Mouse (Mus musculus) limb, embryonic 12.5 days (tissue): ENCODE data around the gene Prss43. TPM values are rescaled to one million over a fixed set of nuclear protein-coding genes. Genes with fewer than 3 reads are reported as not detected.
A peak's percentile ranks its signal among the peaks of the same experiment; 100 is the strongest.
"Not testable (repeated sequence)": the region's sequence is repeated elsewhere in the genome, so short reads cannot be mapped to it uniquely, and the experiment has no call there.

Source experiments
- ATAC-seq: fragments of 200-750 bp; cut with Nextera tagmentation; 2 replicates; pipeline ENCODE4 v1.8.0; 2017; ENCODE audit warnings: low read depth, moderate TSS enrichment; ENCODE audit not compliant: insufficient number of reproducible peaks, insufficient read depth, low FRiP score, low TSS enrichment
- H3K27ac ChIP-seq: fragments of 300-500 bp; sonication (generic); 2 replicates; pipeline ENCODE4 v1.5.1; 2016; ENCODE audit warnings: mild to moderate bottlenecking, moderate library complexity
- H3K27me3 ChIP-seq: fragments of 300-500 bp; sonication (generic); 2 replicates; pipeline ENCODE4 v1.6.1; 2016; ENCODE audit warnings: mild to moderate bottlenecking, moderate library complexity
- H3K36me3 ChIP-seq: fragments of 300-500 bp; sonication (generic); 2 replicates; pipeline ENCODE4 v1.6.1; 2016; ENCODE audit warnings: mild to moderate bottlenecking, moderate library complexity
- H3K4me1 ChIP-seq: fragments of 300-500 bp; sonication (generic); replicated peaks from 2 replicates; pipeline ENCODE4 v1.6.1; 2016
- H3K4me2 ChIP-seq: fragments of 300-500 bp; sonication (generic); 2 replicates; pipeline ENCODE4 v1.6.1; 2016; ENCODE audit warnings: mild to moderate bottlenecking, moderate library complexity
- H3K4me3 ChIP-seq: fragments of 300-500 bp; sonication (generic); replicated peaks from 2 replicates; pipeline ENCODE4 v1.5.1; 2016; ENCODE audit warnings: mild to moderate bottlenecking
- H3K9ac ChIP-seq: fragments of 300-500 bp; sonication (generic); replicated peaks from 2 replicates; pipeline ENCODE4 v1.6.1; 2016; ENCODE audit warnings: mild to moderate bottlenecking, moderate library complexity
- H3K9me3 ChIP-seq: fragments of 300-500 bp; sonication (generic); 2 replicates; pipeline ENCODE4 v1.6.1; 2016; ENCODE audit warnings: mild to moderate bottlenecking, moderate library complexity
- WGBS: fragments of 180-500 bp; shearing (Covaris S2); methylation state at CpG from one replicate; pipeline ENCODE4 v1.1.7; 2016; 5-methylcytosine and 5-hydroxymethylcytosine counted together
- polyA plus RNA-seq: library from polyadenylated mRNA; unstranded; fragments of >200 nt; fragmentation: Nextera tagmentation; extraction: Ambion mirVana; gene quantifications from 2 replicates; pipeline ENCODE4 v1.2.1, GENCODE M21; 2016

The Prss43 gene
- polyA plus RNA-seq, 1 experiment from 2014 or later = not detected

GRCm38 (mm10) chr9:110800834-110801479 is 25.5 kb upstream of the Prss43 start:
- H3K36me3 ChIP-seq = no peaks in the 10 kb centered on the region
- no peaks in the 10 kb centered on the region for H3K4me1 ChIP-seq
- H3K4me3 ChIP-seq = no peak overlapping the region
- H3K9me3 ChIP-seq = no peaks in the 10 kb centered on the region
- H3K4me2 ChIP-seq = no peak overlapping the region
- WGBS = 84% methylated on average over 8 of the region's 8 CpGs
- no peaks in the 10 kb centered on the region for H3K27me3 ChIP-seq
- H3K9ac ChIP-seq = no peak overlapping the region
- ATAC-seq = no peak
- no peak overlapping the region for H3K27ac ChIP-seq

- 69% methylated on average over 4 of the region's 4 CpGs for WGBS
Observed at GRCm38 (mm10) chr9:110803294-110803693, 23.2 kb upstream of the Prss43 start.

DNA sequence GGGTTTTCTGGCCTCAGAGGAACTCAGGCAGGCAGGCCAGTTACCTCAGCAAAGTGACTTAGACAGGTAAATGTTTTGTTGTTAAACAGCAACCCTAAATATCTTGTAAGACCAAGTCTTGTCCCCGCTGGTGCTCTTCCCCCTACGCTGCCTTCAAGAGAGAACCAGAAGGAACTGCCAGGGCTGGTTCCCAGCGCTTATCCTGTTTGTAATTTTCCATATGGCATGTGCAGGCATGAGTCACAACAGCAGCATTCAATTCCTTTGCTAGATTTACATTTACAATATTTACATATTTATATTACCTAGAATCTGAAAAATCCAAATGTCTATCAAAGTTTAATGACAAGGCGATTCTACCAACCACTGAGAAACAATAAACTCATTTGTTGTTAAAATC is 16.4 kb upstream of the Prss43 start:
- Histone ChIP-seq H3K36me3 (no peaks in the 10 kb centered on the region), H3K4me1 (no peaks in the 10 kb centered on the region), H3K4me2 (no peak overlapping the region), H3K9ac (no peak overlapping the region), H3K9me3 (no peaks in the 10 kb centered on the region), H3K27ac (no peak overlapping the region), H3K27me3 (peaks cover 6% of the 10 kb centered on the region; the same call in 1 of the 2 replicates), H3K4me3 (no peak overlapping the region)
- 81% methylated on average over 4 of the region's 4 CpGs for WGBS
- no peak for ATAC-seq

More at GRCm38 (mm10) chr9:110803294-110803693, 23.2 kb upstream of the Prss43 start:
- Histone ChIP-seq H3K27me3 (no peaks in the 10 kb centered on the region), H3K27ac (no peak overlapping the region), H3K4me3 (no peak overlapping the region), H3K4me1 (no peaks in the 10 kb centered on the region), H3K36me3 (no peaks in the 10 kb centered on the region), H3K9ac (no peak overlapping the region), H3K9me3 (no peaks in the 10 kb centered on the region), H3K4me2 (no peak overlapping the region)
- ATAC-seq = no peak

- Histone ChIP-seq H3K4me2 (no peak within 1 kb of the TSS), H3K27ac (no peak within 1 kb of the TSS), H3K9me3 (no peaks in the 10 kb centered on the region), H3K4me1 (no peaks in the 10 kb centered on the region), H3K4me3 (no peak within 1 kb of the TSS), H3K36me3 (no peaks in the 10 kb centered on the region), H3K9ac (no peak within 1 kb of the TSS), H3K27me3 (peaks cover 6% of the 10 kb centered on the region; the same call in 1 of the 2 replicates)
- WGBS = 58% methylated on average over 18 of the region's 18 CpGs
- no peak for ATAC-seq
Observed at GRCm38 (mm10) chr9:110813789-110814188, 12.7 kb upstream of the Prss43 start, which contains the start of gene Prss44. Gene Prss44, plus strand, starts transcription at chr9:110813994.

DNA sequence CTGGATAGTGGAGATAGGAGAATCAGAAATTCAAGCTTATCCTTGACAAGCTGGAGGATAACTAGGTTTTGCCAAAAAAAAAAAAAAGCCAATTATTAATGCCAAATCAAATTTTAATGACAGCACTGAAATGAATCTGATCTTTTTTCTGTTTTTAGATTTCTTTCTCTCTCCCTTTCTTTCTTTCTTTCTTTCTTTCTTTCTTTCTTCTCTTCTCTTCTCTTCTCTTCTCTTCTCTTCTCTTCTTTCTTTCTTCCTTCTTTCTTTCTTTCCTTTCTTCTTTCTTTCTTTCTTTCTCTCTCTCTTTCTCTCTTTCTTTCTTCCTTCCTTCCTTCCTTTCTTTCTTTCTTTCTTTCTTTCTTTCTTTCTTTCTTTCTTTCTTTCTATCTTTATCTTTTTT is 5.9 kb upstream of the Prss43 start:
- not testable (repeated sequence) for H3K9me3 ChIP-seq, H3K27me3 ChIP-seq, ATAC-seq

GRCm38 (mm10) chr9:110821436-110821835 is 5.1 kb upstream of the Prss43 start:
- Histone ChIP-seq H3K9me3 (no peaks in the 10 kb centered on the region), H3K9ac (no peak overlapping the region), H3K4me2 (no peak overlapping the region), H3K36me3 (no peaks in the 10 kb centered on the region), H3K4me3 (no peak overlapping the region), H3K27ac (no peak overlapping the region), H3K27me3 (no peaks in the 10 kb centered on the region), H3K4me1 (peaks cover 8% of the 10 kb centered on the region; the same call in 1 of the 2 replicates)
- ATAC-seq = no peak
- WGBS = 88% methylated on average over 7 of the region's 7 CpGs

More for the DNA sequence above, 5.9 kb upstream of the Prss43 start:
- not testable (repeated sequence) for H3K36me3 ChIP-seq, H3K4me2 ChIP-seq, H3K4me3 ChIP-seq, H3K9ac ChIP-seq, H3K4me1 ChIP-seq, H3K27ac ChIP-seq

DNA sequence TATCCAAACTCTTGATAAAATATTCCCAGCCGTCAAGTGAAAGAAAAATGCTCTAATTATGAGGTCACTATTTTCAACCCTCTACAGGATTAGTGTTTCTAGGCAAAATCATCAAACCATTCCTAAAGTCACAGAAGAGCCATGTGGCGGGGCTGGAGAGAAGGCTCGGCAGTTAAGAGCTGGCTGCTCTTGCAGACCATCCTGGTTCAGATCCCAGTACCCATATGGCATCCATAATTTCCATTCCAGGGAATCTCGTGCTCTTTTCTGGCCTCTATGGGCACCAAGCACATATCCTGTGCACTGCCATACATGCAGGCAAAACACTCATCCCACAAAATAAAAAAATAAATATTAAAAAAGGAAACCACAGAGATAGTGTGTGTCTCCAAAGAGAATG is 1.1 kb upstream of the Prss43 start:
- Histone ChIP-seq H3K4me3 (no peak overlapping the region), H3K27me3 (peaks cover 11% of the 10 kb centered on the region; the same call in 1 of the 2 replicates), H3K4me2 (no peak overlapping the region), H3K9me3 (no peaks in the 10 kb centered on the region), H3K36me3 (no peaks in the 10 kb centered on the region), H3K9ac (no peak overlapping the region), H3K4me1 (peaks cover 8% of the 10 kb centered on the region; the same call in 1 of the 2 replicates), H3K27ac (no peak overlapping the region)
- ATAC-seq = no peak
- WGBS = 65% methylated on average over 4 of the region's 4 CpGs

GRCm38 (mm10) chr9:110825832-110826231 is 658 bp upstream of the Prss43 start:
- Histone ChIP-seq H3K27ac (no peak overlapping the region), H3K27me3 (peaks cover 11% of the 10 kb centered on the region; the same call in 1 of the 2 replicates), H3K4me1 (peaks cover 8% of the 10 kb centered on the region; the same call in 1 of the 2 replicates), H3K9me3 (no peaks in the 10 kb centered on the region), H3K4me3 (no peak overlapping the region), H3K4me2 (no peak overlapping the region), H3K9ac (no peak overlapping the region), H3K36me3 (no peaks in the 10 kb centered on the region)
- 84% methylated on average over 7 of the region's 7 CpGs for WGBS
- no peak for ATAC-seq

DNA sequence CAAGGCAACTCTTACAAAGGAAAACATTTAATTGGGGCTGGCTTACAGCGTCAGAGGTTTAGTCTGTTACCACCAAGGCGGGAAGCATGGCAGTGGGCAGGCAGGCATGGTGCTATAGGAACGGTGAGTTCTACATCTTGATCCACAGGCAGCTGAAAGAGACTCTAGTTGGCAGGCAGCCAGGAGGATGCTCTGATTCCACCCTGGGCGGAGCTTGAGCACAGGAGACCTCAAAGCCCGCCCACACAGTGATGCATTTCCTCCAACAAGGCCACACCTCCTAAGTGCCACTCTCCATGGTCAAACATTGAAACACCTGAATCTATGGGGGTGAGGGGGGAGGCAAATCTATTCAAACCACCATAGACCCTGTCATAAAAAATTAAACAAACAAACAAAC is 6.5 kb downstream of the Prss43 start:
- Histone ChIP-seq H3K9me3 (no peaks in the 10 kb centered on the region), H3K4me1 (peaks cover 7% of the 10 kb centered on the region), H3K4me2 (no peak overlapping the region), H3K27me3 (0 out of 2 replicates have a peak, but pooled peaks cover 11% of the 10 kb centered on the region), H3K36me3 (no peaks in the 10 kb centered on the region), H3K4me3 (no peak overlapping the region), H3K9ac (no peak overlapping the region), H3K27ac (no peak overlapping the region)
- WGBS = 85% methylated on average over 5 of the region's 5 CpGs
- no peak for ATAC-seq

GRCm38 (mm10) chr9:110834411-110834810 is 7.9 kb downstream of the Prss43 start, which contains the start of gene Prss45:
Gene Prss45, plus strand, starts transcription at chr9:110834588.
- ATAC-seq = no peak
- 78% methylated on average over 19 of the region's 19 CpGs for WGBS
- Histone ChIP-seq H3K4me1 (peaks cover 7% of the 10 kb centered on the region), H3K4me3 (no peak within 1 kb of the TSS), H3K36me3 (no peaks in the 10 kb centered on the region), H3K27me3 (no peaks in the 10 kb centered on the region), H3K9me3 (no peaks in the 10 kb centered on the region), H3K9ac (no peak within 1 kb of the TSS), H3K27ac (no peak within 1 kb of the TSS), H3K4me2 (peak within 1 kb of the TSS; percentile 11; the same call in 1 of the 2 replicates)

GRCm38 (mm10) chr9:110834961-110835360 is 8.5 kb downstream of the Prss43 start:
- Histone ChIP-seq H3K4me2 (peak overlapping the region; percentile 11; the same call in 1 of the 2 replicates), H3K27me3 (no peaks in the 10 kb centered on the region), H3K9ac (no peak overlapping the region), H3K4me1 (peaks cover 7% of the 10 kb centered on the region), H3K27ac (no peak overlapping the region), H3K9me3 (no peaks in the 10 kb centered on the region), H3K4me3 (no peak overlapping the region), H3K36me3 (no peaks in the 10 kb centered on the region)
- no peak for ATAC-seq
- 35% methylated on average over 10 of the region's 10 CpGs for WGBS

GRCm38 (mm10) chr9:110836112-110836511 is 9.6 kb downstream of the Prss43 start:
- Histone ChIP-seq H3K27ac (no peak overlapping the region), H3K9ac (no peak overlapping the region), H3K4me3 (no peak overlapping the region), H3K4me1 (peaks cover 7% of the 10 kb centered on the region), H3K27me3 (no peaks in the 10 kb centered on the region), H3K36me3 (no peaks in the 10 kb centered on the region), H3K4me2 (no peak overlapping the region), H3K9me3 (no peaks in the 10 kb centered on the region)
- no peak for ATAC-seq
- 74% methylated on average over 2 of the region's 2 CpGs for WGBS
